Mouse (Mus musculus) forebrain, embryonic 10.5 days (tissue): ENCODE results near the gene Ubap1. TPM values are rescaled to one million over a fixed set of nuclear protein-coding genes. Genes with fewer than 3 reads are reported as not detected.

Source experiments
- DNase-seq: peaks from one replicate; pipeline ENCODE4 v3.0.0-alpha.2; 2017; ENCODE audit warnings: low spot score; ENCODE audit errors: extremely low spot score
- H3K27ac ChIP-seq: fragments of 300-500 bp; sonication (generic); 2 replicates; pipeline ENCODE4 v1.5.1; 2016; ENCODE audit warnings: mild to moderate bottlenecking
- H3K27me3 ChIP-seq: fragments of 300-500 bp; sonication (generic); 2 replicates; pipeline ENCODE4 v1.6.1; 2016; ENCODE audit warnings: mild to moderate bottlenecking; ENCODE audit not compliant: poor library complexity, severe bottlenecking
- H3K36me3 ChIP-seq: fragments of 300-500 bp; sonication (generic); replicated peaks from 2 replicates; pipeline ENCODE4 v1.6.1; 2016; ENCODE audit warnings: mild to moderate bottlenecking, moderate library complexity
- H3K4me1 ChIP-seq: fragments of 300-500 bp; sonication (generic); 2 replicates; pipeline ENCODE4 v1.6.1; 2016
- H3K4me3 ChIP-seq: fragments of 300-500 bp; sonication (generic); 2 replicates; pipeline ENCODE4 v1.5.1; 2016; ENCODE audit warnings: mild to moderate bottlenecking, moderate library complexity
- H3K9me3 ChIP-seq: fragments of 300-500 bp; sonication (generic); 2 replicates; pipeline ENCODE4 v1.6.1; 2016; ENCODE audit warnings: mild to moderate bottlenecking, moderate library complexity
- WGBS: fragments of 180-500 bp; shearing (Covaris S2); methylation state at CpG from one replicate; pipeline ENCODE4 v1.1.7; 2016; 5-methylcytosine and 5-hydroxymethylcytosine counted together
- polyA plus RNA-seq: library from polyadenylated mRNA; unstranded; fragments of >200 nt; fragmentation: Nextera tagmentation; extraction: Ambion mirVana; gene quantifications from 2 replicates; pipeline ENCODE4 v1.2.1, GENCODE M21; 2016

Ubap1 gene
- 65.7 and 66.5 TPM in 2 replicates for polyA plus RNA-seq

DNA sequence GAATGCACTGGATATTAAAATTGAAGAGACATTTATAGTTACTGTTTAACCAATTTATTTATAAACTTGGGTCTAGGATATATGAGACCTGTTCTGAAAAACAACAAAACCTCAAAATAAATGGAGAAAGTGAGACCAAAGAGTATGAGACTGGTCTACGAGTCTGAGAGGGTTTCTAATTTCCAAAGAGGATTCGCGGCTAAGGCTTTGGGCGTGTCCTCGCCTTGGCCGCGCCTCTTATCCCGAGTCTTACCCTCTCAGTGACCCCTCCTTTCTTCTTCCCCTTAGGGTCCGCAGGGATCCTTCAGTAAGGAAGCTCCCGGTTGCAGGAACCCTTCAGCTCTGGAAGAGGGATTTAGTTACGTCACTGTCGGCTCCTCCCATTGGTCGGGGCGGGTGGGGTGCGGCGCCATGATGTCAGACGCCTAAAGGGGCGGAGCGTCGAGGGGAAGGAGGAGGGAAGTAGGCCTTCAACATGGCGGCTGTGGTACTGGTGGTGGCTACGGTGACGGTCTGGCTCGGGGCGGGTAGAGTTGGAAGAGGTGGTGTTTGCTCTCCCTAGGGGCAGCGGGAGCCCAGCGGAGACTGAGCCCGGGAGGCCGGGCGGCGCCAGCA, at the start of gene Ubap1:
TSS of gene Ubap1 (plus strand) at position 413 of the 615 bp plus-strand sequence.
- H3K4me3 ChIP-seq: peak within 1 kb of the TSS; percentile 86
- no peaks in the 10 kb centered on the region; the same call in 1 of the 2 replicates for H3K9me3 ChIP-seq
- no peaks in the 10 kb centered on the region for H3K27me3 ChIP-seq
- H3K27ac ChIP-seq: peak within 1 kb of the TSS; percentile 95
- WGBS: under 1% methylated on average over 31 of the region's 31 CpGs
- H3K4me1 ChIP-seq: peaks cover 19% of the 10 kb centered on the region
- peaks cover 29% of the 10 kb centered on the region for H3K36me3 ChIP-seq
- DNase-seq: peak; percentile 98

DNA sequence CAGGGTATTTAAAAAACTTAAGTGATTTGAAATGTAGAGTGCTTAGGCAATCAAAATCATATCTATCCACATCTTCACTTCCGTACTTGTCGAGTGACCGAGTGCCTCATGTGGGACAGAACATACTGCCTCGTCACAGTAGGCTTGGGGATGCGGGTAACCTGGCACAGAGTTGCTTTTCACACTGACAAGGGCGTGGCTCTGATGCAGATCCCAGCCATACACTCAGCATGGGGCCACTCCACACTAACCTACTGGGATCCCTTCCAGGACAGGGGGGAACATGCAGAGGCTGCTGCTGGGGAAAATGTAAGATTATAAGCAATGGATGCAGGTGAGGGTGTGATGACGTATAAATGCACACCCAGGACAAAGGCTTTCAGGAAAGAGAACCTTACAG, 45.1 kb upstream of the Ubap1 start:
- H3K9me3 ChIP-seq: no peaks in the 10 kb centered on the region
- H3K36me3 ChIP-seq: peaks cover 81% of the 10 kb centered on the region
- H3K4me3 ChIP-seq: no peak overlapping the region
- WGBS: 93% methylated on average over 7 of the region's 7 CpGs
- no peaks in the 10 kb centered on the region for H3K27me3 ChIP-seq
- no peak for DNase-seq
- H3K4me1 ChIP-seq: no peaks in the 10 kb centered on the region
- no peak overlapping the region for H3K27ac ChIP-seq

DNA sequence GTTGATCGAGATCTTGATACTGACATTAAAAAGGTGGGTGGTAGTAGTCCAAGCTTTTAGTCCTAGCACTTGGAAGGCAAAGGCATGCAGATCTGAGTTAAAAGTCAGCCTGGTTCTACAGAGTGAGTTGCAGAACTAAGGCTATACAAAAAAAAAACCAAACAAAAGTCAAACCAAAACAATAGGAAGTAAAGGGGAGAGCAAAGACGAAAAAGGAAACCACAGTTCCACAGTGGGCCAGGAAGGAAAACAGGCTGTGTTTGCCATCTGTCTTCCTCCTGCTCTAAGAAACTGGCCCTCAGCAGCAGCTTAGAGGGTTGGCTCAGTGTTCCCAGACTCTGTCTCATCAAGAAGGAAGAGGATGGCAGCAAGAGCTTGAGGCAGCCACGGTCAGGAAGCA, 44.5 kb upstream of the Ubap1 start:
- Histone ChIP-seq H3K4me1 (no peaks in the 10 kb centered on the region), H3K4me3 (no peak overlapping the region), H3K27me3 (no peaks in the 10 kb centered on the region), H3K27ac (no peak overlapping the region), H3K9me3 (no peaks in the 10 kb centered on the region), H3K36me3 (peaks cover 81% of the 10 kb centered on the region)
- no peak for DNase-seq
- 78% methylated on average over 3 of the region's 3 CpGs for WGBS

GRCm38 (mm10) chr4:41307406-41307805, 41.4 kb upstream of the Ubap1 start:
- H3K36me3 ChIP-seq: peaks cover 81% of the 10 kb centered on the region
- WGBS: 86% methylated on average over 6 of the region's 6 CpGs
- H3K27ac ChIP-seq: no peak overlapping the region
- H3K9me3 ChIP-seq: no peaks in the 10 kb centered on the region
- H3K4me1 ChIP-seq: 0 out of 2 replicates have a peak, but pooled peaks cover under 1% of the 10 kb centered on the region
- H3K4me3 ChIP-seq: no peak overlapping the region
- DNase-seq: no peak
- no peaks in the 10 kb centered on the region for H3K27me3 ChIP-seq

DNA sequence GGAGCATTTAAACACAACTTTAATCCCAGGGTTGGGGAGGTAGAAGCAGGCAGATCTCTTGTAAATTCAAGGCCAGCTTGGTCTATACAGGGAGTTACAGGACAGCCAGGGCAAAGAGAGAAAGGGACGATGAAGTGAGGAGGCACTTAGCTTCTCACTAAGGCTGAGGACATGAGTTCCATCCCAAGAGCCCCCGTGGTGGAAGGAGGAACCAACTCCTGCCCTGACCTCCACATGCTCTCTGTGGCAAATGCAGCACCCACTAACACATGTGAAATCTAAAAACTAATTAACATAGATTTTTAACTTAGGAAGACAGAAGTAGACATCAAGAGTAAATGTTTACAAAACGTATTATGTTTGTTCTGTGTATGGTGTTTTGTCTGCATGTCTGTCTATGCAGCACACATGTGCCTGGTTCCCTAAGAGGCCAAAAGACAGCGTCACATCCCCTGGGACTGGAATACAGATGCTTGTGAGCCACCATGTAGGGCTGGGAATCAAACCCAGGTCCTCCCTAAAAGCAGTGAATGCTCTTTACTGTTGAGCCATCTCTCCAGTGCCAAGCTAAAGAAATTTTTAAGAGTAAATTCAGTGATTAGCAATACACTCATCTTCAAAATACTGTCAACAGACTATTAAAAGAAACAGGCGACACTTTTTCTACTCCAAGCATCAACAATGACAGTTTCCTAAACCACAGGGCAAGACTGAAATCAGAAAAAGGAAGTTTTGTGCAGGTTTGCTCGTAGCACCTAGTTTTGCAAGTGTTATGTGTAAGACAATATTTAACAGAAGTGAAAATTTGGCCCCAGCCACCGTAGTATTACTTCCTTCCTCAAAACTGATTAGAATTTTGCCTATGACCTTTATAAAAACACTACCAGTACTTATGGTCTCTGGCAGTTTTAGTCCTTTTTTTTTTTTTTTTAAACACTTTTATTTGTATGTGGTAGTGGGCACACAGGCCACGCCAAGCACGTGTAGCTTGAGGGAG, 37.9 kb upstream of the Ubap1 start:
- Histone ChIP-seq H3K4me1 (peaks cover 25% of the 10 kb centered on the region), H3K36me3 (peaks cover 70% of the 10 kb centered on the region), H3K27ac (no peak overlapping the region), H3K9me3 (no peaks in the 10 kb centered on the region), H3K4me3 (no peak overlapping the region), H3K27me3 (no peaks in the 10 kb centered on the region)
- DNase-seq: no peak
- 95% methylated on average over 9 of the region's 9 CpGs for WGBS

- no peaks in the 10 kb centered on the region for H3K27me3 ChIP-seq
- H3K9me3 ChIP-seq: no peaks in the 10 kb centered on the region
- H3K27ac ChIP-seq: peak overlapping the region; percentile 89
- H3K4me3 ChIP-seq: peak overlapping the region; percentile 75
- DNase-seq: no peak
- WGBS: 19% methylated on average over 14 of the region's 14 CpGs
- peaks cover 44% of the 10 kb centered on the region for H3K36me3 ChIP-seq
- H3K4me1 ChIP-seq: peaks cover 25% of the 10 kb centered on the region
Measured at GRCm38 (mm10) chr4:41313722-41314121, 35.1 kb upstream of the Ubap1 start.

- peak within 1 kb of the TSS; percentile 89 for H3K27ac ChIP-seq
- DNase-seq: peak; percentile 93
- H3K4me1 ChIP-seq: peaks cover 25% of the 10 kb centered on the region
- no peaks in the 10 kb centered on the region for H3K9me3 ChIP-seq
- peaks cover 37% of the 10 kb centered on the region for H3K36me3 ChIP-seq
- H3K4me3 ChIP-seq: peak within 1 kb of the TSS; percentile 75
- H3K27me3 ChIP-seq: no peaks in the 10 kb centered on the region
- under 1% methylated on average over 70 of the region's 70 CpGs for WGBS
Measured at GRCm38 (mm10) chr4:41314141-41315129, 34.4 kb upstream of the Ubap1 start, which contains the start of gene Dcaf12. Gene Dcaf12, minus strand, starts transcription at chr4:41314889.

GRCm38 (mm10) chr4:41315173-41315572, 33.6 kb upstream of the Ubap1 start:
- H3K27ac ChIP-seq: peak overlapping the region; percentile 89
- peaks cover 29% of the 10 kb centered on the region for H3K36me3 ChIP-seq
- peaks cover 25% of the 10 kb centered on the region for H3K4me1 ChIP-seq
- H3K27me3 ChIP-seq: no peaks in the 10 kb centered on the region
- WGBS: 62% methylated on average over 8 of the region's 8 CpGs
- H3K4me3 ChIP-seq: peak overlapping the region; percentile 75
- H3K9me3 ChIP-seq: no peaks in the 10 kb centered on the region
- DNase-seq: no peak

- no peaks in the 10 kb centered on the region for H3K36me3 ChIP-seq
- DNase-seq: no peak
- no peaks in the 10 kb centered on the region for H3K9me3 ChIP-seq
- peaks cover 16% of the 10 kb centered on the region for H3K4me1 ChIP-seq
- H3K27me3 ChIP-seq: no peaks in the 10 kb centered on the region
- H3K27ac ChIP-seq: no peak overlapping the region
- WGBS: 92% methylated on average over 5 of the region's 5 CpGs
- H3K4me3 ChIP-seq: no peak overlapping the region
Measured at GRCm38 (mm10) chr4:41318267-41318666, 30.5 kb upstream of the Ubap1 start.

DNA sequence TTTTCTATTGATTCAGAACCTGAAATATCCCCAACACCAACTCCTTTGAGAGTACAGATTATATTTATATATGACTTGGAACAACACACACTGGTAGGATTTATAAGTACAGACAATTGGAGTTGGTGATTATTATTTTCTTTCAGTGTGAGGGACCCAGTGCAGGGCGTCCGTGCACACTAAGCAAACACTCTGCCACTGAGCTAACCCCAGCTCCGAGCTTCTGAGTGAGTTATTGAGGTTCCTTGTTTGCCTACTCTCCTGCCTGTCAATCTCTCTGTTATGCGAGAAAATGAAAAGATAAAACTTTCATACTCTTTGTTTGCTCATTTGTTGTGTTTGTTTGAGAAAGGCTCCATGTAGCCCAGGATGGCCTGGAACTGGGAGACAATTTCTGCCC, 27.8 kb upstream of the Ubap1 start:
- Histone ChIP-seq H3K4me1 (no peaks in the 10 kb centered on the region), H3K27ac (no peak overlapping the region), H3K4me3 (no peak overlapping the region), H3K36me3 (no peaks in the 10 kb centered on the region), H3K9me3 (no peaks in the 10 kb centered on the region), H3K27me3 (no peaks in the 10 kb centered on the region)
- 81% methylated on average over 4 of the region's 4 CpGs for WGBS
- no peak for DNase-seq

GRCm38 (mm10) chr4:41326876-41327275, 21.9 kb upstream of the Ubap1 start:
- Histone ChIP-seq H3K4me3 (no peak overlapping the region), H3K27me3 (no peaks in the 10 kb centered on the region), H3K27ac (no peak overlapping the region), H3K4me1 (no peaks in the 10 kb centered on the region), H3K36me3 (no peaks in the 10 kb centered on the region), H3K9me3 (no peaks in the 10 kb centered on the region)
- DNase-seq: no peak
- WGBS: 93% methylated on average over 6 of the region's 6 CpGs

DNA sequence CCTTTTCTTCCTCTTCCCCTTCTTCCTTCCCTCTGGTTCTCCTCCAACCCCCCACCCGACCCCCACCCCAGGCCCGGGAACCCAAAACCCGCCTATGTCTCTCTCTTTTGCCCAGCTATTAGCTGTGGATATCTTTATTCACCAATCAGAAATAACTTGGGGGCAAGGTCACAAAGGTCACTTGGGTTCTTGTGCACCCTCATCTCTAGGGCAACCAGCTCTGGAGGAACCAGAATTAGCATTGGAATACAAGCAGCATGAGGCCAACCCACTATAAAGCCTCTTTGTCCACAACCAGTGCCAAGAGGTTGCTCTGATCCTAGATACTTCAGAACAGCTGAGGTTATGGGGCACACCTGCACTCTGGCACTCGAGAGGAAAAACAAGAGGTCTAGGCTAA, 19.3 kb upstream of the Ubap1 start:
- Histone ChIP-seq H3K27ac (no peak overlapping the region), H3K4me1 (no peaks in the 10 kb centered on the region), H3K9me3 (no peaks in the 10 kb centered on the region), H3K27me3 (no peaks in the 10 kb centered on the region), H3K4me3 (no peak overlapping the region), H3K36me3 (no peaks in the 10 kb centered on the region)
- no peak for DNase-seq
- WGBS: 51% methylated on average over 4 of the region's 4 CpGs
